Mouse (Mus musculus) central nervous system, embryonic 18 days (tissue): ENCODE data around the gene Cdc27. TPM values are rescaled to one million over a fixed set of nuclear protein-coding genes. Genes with fewer than 3 reads are reported as not detected.

Experiments used
- polyA plus RNA-seq: library from polyadenylated mRNA; depleted of rRNA; stranded (reverse); fragments of >200 nt; gene quantifications from 2 replicates; pipeline ENCODE4 v1.2.3, GENCODE M21; 2012; rRNA removed

Gene Cdc27
- 25.7 and 28.4 TPM in 2 replicates for polyA plus RNA-seq

DNA sequence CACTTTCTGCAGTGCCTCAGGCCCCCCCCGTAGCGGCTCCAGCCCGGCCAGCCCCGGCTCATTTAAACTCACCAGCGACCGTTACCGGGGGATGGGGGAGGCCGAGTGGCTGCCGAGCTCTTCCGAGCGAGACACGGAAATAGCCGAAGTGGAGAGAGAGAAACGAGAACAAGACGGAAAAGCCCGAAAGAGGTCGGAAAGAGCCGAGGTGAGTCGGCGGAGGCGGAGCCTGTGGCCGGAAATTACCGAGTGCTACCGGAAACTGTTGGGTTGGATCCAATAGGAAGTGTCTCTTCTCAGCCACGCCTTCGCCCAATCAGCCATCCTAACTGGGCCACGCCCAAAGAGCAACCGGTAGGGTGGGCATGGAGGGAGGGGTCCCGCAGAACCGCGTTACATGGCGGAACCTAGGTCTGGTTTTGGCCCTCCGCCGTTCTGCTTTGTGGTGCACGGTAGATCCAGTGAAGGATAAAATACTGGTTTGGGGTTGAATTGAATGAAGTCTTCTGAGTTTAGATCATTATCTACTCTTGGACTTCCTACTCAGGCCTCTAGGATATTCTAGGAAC is at the start of gene Cdc27, which contains the start of gene Myl4:
Gene Cdc27 (minus strand): TSS at position 215 of the 569 bp plus-strand sequence.
Gene Myl4 (plus strand): TSS at position 258 of the 569 bp plus-strand sequence.

DNA sequence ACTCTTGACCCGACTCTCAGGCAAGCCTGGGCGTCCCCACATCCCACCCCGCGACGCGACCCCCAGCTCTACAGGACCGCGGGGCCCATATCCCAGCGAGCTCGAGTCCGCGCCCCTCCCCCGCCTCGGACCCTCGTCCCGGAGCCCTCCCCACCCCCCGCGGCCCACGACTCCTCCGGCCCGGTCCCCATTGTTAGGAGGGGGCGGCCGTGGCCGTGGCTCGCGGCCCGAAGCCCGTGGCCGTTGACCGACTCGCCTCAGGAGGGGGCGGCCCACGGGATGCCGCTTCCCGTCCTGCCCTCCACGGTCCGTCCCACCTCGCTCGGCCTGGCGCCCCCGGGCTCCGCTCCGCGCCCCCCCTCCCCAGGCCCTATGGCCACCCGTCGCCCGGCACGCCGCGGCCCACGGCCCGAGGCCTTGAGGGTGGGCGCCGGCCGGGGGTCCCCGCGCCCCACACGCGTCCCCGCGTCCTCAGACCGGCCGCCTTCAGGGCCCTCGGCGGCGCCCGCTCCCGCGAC is 81.6 kb downstream of the Cdc27 start, which contains the start of gene Kansl1:
Gene Kansl1 (minus strand): TSS at position 111 of the 518 bp plus-strand sequence.

Other genes starting within 250 kb of the Cdc27 start
- gene Kansl1, start 81.8 kb downstream of the Cdc27 start, polyA plus RNA-seq: 93.9 and 99.7 TPM in 2 replicates
- gene Myl4, start within 50 bp of the Cdc27 start, polyA plus RNA-seq: 3.1 and 18.2 TPM in 2 replicates
- 1.2 and 1.9 TPM in 2 replicates for gene Itgb3, start 57.4 kb upstream of the Cdc27 start, polyA plus RNA-seq
- gene Gm11639, start 135.1 kb upstream of the Cdc27 start, polyA plus RNA-seq: 0.19 and 0.47 TPM in 2 replicates